Mouse (Mus musculus): ENCODE results near the gene Mctp1.

GRCm38 (mm10) chr13:77045375-77045774 is 661.0 kb downstream of the Mctp1 start:
- no peak for TF ChIP-seq POLR2A (IDR thresholded peaks at IDR 0.05; ENCODE audit: insufficient read depth, low read length)
- TF ChIP-seq CTCF (IDR thresholded peaks at IDR 0.05; ENCODE audit: low read depth, low read length): no peak
